Mouse (Mus musculus) adrenal gland, adult 10 weeks (tissue): ENCODE data around the gene Scn2a. TPM values are rescaled to one million over a fixed set of nuclear protein-coding genes. Genes with fewer than 3 reads are reported as not detected.

Experiments used
- polyA plus RNA-seq: library from polyadenylated mRNA; stranded (reverse); fragments of 350-450 nt; fragmentation: Illumina TruSeq; extraction: RNeasy Lipid Tissue Mini Kit (QIAGEN cat#74804); gene quantifications from one replicate; pipeline ENCODE4 v1.2.3, GENCODE M21; 2014; ENCODE audit warnings: low read depth, low replicate concordance

Gene Scn2a
- polyA plus RNA-seq, result 0.87 TPM

GRCm38 (mm10) chr2:65620556-65621166, at the start of gene Scn2a:
Gene Scn2a (plus strand): TSS chr2:65620771.

Other genes with a start within 250 kb of the Scn2a start
- gene Scn3a, start 53.1 kb upstream of the Scn2a start, polyA plus RNA-seq, result 7.6 TPM
- 1.2 TPM for gene Csrnp3, start 225.0 kb downstream of the Scn2a start, polyA plus RNA-seq